Mouse (Mus musculus) cerebellum, adult 2 months (tissue): Measurements from ENCODE around the gene Gm26938. TPM values are rescaled to one million over a fixed set of nuclear protein-coding genes. Genes with fewer than 3 reads are reported as not detected.

Source experiments
- DNase-seq, 2 experiments: peaks; one replicate each; pipeline ENCODE4 v3.0.0; 2021
- H3K27ac ChIP-seq: fragments of 200-500 bp; 2 replicates; pipeline ENCODE4 v1.5.1; 2012; ENCODE audit warnings: low read length, control low read depth, inconsistent platforms; ENCODE audit not compliant: insufficient read depth
- H3K27me3 ChIP-seq: fragments of 200-500 bp; 2 replicates; pipeline ENCODE4 v1.6.1; 2012; ENCODE audit warnings: inconsistent platforms, mild to moderate bottlenecking, low read length, moderate library complexity; ENCODE audit not compliant: control insufficient read depth, insufficient read depth
- H3K4me1 ChIP-seq: fragments of 200-500 bp; 2 replicates; pipeline ENCODE4 v1.6.1; 2011; ENCODE audit warnings: low read length; ENCODE audit not compliant: control insufficient read depth, insufficient read depth
- H3K4me3 ChIP-seq: fragments of 200-500 bp; replicated peaks from 2 replicates; pipeline ENCODE3; 2011; ENCODE audit warnings: mild to moderate bottlenecking, low read depth, low read length, control low read depth; ENCODE audit not compliant: insufficient read depth
- CTCF ChIP-seq: fragments of 200-500 bp; IDR thresholded peaks from 2 replicates; pipeline ENCODE4 v1.5.1; 2011; ENCODE audit warnings: low read depth, mild to moderate bottlenecking, control low read depth, low read length, moderate library complexity, borderline replicate concordance; ENCODE audit not compliant: insufficient read depth
- POLR2A ChIP-seq: fragments of 200-500 bp; IDR thresholded peaks from 2 replicates; pipeline ENCODE4 v1.6.1; 2011; ENCODE audit warnings: low read length, control low read depth, borderline replicate concordance; ENCODE audit not compliant: insufficient read depth
- WGBS: fragments of 180-500 bp; shearing (Covaris S2); methylation state at CpG from one replicate; pipeline ENCODE4 v1.1.7; 2018; 5-methylcytosine and 5-hydroxymethylcytosine counted together
- polyA plus RNA-seq: library from polyadenylated mRNA; depleted of rRNA; stranded (reverse); fragments of >200 nt; gene quantifications from 2 replicates; pipeline ENCODE4 v1.2.3, GENCODE M21; 2012

Gene Gm26938
- polyA plus RNA-seq, 1 experiment = not detected

DNA sequence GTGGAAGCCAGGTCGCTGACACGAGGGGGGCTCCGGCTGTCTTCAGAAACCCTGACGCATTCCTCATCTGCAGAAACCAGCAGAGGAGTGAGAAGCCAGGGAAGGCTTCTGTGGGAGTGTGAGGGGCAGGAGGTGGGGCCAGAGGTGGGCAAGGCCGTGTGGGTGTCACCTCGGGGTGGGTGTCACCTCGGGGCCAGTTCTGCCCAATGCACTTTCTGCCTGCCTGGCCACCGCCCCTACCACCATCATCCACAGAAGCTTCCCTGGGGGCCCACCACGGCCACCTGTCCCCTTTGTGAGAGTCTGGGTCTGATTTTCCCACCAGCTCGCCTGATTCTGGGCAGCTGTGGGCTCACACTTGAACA lies 13.1 kb downstream of the Gm26938 start:
- no peak for DNase-seq
- H3K27ac ChIP-seq = no peak overlapping the region
- no peaks in the 10 kb centered on the region for H3K27me3 ChIP-seq
- H3K4me1 ChIP-seq = no peaks in the 10 kb centered on the region
- 19% methylated on average over 10 of the region's 10 CpGs for WGBS
- no peak overlapping the region for H3K4me3 ChIP-seq
- no peak for TF ChIP-seq POLR2A
- no peak for TF ChIP-seq CTCF

DNA sequence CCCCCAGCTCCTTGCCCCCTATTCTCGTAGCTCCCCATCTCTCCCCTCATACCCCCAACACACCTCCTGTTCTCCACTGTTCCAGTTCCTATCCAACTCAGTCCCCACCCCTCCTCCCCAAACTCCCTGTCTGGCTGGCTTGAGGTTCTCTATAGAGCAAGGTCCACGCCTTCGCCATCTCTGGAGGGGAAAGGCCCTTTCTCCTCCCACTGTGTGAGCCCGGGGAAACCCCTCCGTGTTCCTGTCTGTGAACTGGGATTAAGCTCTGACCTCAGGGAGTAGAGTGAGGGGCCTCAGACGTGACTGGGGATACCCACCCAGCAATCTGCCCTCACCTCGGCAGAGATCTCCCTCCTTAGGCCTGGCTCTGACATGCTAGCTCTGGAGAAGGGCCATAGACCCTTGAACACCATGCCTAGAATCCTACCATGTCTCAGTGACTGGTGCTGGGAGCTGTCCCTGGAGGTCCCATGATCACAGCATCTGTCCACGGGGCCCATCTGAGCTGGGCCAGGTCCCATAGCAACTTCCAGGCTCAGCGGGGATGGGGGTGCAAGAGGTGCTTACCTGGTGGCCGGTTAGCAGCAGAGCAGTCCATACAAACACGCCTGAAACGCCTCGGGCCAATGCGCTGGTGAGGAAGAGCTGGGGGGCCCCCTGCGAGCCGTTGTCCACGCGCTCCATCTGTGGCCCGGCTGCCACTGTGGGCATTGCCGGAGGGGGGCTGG lies 13.6 kb downstream of the Gm26938 start:
- no peak overlapping the region for H3K27ac ChIP-seq
- no peak for DNase-seq
- no peaks in the 10 kb centered on the region for H3K27me3 ChIP-seq
- no peaks in the 10 kb centered on the region for H3K4me1 ChIP-seq
- 31% methylated on average over 20 of the region's 20 CpGs for WGBS
- TF ChIP-seq CTCF = no peak
- no peak for TF ChIP-seq POLR2A
- no peak overlapping the region for H3K4me3 ChIP-seq

DNA sequence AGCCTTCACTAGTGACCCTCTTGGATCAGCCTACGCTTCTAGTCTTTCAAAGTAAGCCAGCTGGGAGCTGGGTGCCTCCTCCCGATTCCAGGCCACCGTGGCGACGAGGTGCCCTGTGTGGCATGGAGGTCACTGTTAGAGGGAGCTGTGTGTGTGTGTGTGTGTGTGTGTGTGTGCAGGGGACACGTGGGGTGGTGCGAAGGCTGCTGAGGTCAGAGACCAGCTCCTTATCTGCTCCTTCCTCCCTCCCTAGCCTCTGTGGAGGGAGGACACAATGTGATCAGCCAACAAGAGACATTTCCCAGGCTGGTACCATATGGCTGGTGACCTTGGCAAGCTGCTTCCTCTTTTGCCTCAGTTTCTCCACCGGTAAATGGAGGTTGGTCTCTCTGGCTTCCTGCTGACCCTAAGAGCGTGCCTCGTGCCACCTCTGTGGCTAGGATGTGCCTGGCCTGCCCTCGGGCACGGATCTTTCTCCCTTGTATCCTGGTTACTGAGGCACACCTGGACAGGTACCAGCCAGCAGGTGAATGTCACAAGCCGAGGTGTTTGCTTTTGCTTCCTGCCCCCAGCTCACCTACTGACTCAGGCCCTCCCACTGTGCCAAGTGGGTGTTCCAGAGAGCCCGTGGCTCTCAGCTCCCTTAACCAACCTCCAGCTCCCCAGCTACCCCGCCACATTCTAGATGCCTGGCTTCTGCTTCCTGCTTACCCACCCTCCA lies 14.4 kb downstream of the Gm26938 start:
- no peak for TF ChIP-seq CTCF
- TF ChIP-seq POLR2A = no peak
- WGBS = 75% methylated on average over 15 of the region's 15 CpGs
- DNase-seq = no peak
- H3K27me3 ChIP-seq = no peaks in the 10 kb centered on the region
- H3K4me1 ChIP-seq = no peaks in the 10 kb centered on the region
- no peak overlapping the region for H3K4me3 ChIP-seq
- H3K27ac ChIP-seq = no peak overlapping the region

DNA sequence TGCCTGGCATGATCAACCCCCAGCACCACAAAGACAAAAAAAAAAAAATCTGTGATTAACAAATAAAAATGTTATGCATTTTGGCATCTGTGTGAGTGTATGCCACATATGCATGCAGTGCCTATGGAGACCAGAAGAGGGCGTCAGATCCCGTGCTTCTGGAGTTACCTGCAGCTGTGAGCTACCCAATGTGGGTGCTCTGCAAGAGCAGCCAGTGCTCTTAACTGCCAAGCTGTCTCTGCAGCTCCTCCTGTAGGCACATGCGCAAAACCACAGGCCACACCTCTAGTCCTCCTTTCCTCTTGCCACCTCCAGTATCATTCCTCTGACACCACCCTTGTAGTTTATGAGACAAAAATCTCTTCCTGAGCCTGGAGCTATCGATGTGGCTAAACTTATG lies 16.8 kb downstream of the Gm26938 start:
- Histone ChIP-seq H3K27me3 (no peaks in the 10 kb centered on the region), H3K4me3 (no peak overlapping the region), H3K27ac (no peak overlapping the region), H3K4me1 (no peaks in the 10 kb centered on the region)
- WGBS = 54% methylated on average over 4 of the region's 4 CpGs
- TF ChIP-seq CTCF (no peak), POLR2A (no peak)
- DNase-seq = no peak

DNA sequence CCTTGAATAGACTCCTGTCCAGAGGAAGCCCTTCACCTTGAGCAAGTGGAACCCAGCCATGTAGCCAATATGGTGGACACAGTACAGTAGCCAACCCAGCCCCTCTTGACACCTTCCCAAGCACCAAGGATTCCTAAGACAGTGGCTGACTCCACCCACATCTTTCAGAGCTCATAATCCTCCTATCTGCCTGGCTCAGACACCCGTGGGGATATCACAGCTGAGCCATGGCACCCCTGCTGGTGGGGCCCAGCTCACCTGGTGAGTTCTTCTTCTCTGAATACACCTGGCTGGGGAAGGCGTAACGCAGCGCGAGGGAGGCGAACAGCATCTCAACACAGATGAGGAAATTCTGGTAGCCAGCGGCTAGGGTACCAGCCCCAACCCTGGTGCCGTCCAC lies 20.3 kb downstream of the Gm26938 start:
- no peak for DNase-seq
- 89% methylated on average over 8 of the region's 8 CpGs for WGBS
- H3K27ac ChIP-seq = no peak overlapping the region
- H3K4me3 ChIP-seq = no peak overlapping the region
- H3K27me3 ChIP-seq = no peaks in the 10 kb centered on the region
- no peak for TF ChIP-seq POLR2A
- TF ChIP-seq CTCF = no peak
- no peaks in the 10 kb centered on the region for H3K4me1 ChIP-seq

DNA sequence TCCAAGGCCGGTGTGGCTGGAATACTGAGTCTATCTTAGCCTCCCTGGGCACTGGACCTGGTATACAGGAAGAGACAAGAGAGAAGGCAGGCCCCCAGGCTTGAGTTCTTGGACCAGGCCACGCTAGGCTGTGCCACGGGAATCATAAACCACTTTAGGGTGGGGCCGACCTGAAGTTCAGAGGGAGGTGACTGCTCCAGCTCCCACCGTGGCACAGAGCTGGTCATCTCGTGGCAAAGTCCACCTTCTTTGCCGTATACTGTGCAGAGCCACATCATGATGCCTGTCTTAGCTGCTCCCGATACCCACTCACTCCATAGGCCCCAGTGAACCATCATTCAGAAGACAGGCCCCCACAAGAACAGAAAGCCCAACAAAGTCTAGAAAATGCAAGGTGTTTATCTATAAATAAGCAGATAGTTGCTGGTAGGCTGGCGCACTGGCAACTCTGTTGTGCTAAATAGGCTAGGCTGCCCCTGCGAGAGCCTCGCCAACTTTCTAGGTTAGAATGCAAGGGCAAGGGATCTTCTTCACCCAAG lies 21.6 kb downstream of the Gm26938 start:
- no peak for TF ChIP-seq CTCF
- no peak for TF ChIP-seq POLR2A
- Histone ChIP-seq H3K27me3 (no peaks in the 10 kb centered on the region), H3K27ac (no peak overlapping the region), H3K4me1 (no peaks in the 10 kb centered on the region), H3K4me3 (no peak overlapping the region)
- WGBS = 90% methylated on average over 11 of the region's 11 CpGs
- no peak for DNase-seq

DNA sequence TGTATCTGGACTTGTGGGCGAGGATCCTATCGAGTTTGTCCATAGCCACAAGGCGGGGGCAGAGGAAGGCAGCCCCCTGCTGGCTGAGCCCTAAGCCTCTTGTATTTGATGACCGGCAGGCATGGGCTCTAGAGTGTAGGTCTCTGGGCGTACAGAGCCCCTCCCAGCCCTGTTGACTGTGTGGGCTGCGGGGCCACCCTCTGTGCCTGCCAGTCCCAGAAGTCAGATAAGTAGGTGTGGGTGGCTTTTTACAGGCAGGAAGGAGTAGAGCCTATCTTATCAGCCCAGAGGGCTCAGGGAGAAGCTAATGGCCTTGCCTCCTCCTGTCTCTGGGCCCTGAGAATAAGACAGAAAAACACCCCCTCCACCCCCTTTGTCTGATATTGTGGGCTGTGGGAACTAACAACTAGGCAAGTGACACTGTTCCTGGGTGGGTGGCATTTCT lies 22.1 kb downstream of the Gm26938 start:
- H3K4me3 ChIP-seq = no peak overlapping the region
- whole genome bisulfite sequencing = 12% methylated on average over 6 of the region's 6 CpGs
- no peak for DNase-seq
- no peaks in the 10 kb centered on the region for H3K4me1 ChIP-seq
- H3K27me3 ChIP-seq = no peaks in the 10 kb centered on the region
- H3K27ac ChIP-seq = no peak overlapping the region
- TF ChIP-seq CTCF (no peak), POLR2A (no peak)

DNA sequence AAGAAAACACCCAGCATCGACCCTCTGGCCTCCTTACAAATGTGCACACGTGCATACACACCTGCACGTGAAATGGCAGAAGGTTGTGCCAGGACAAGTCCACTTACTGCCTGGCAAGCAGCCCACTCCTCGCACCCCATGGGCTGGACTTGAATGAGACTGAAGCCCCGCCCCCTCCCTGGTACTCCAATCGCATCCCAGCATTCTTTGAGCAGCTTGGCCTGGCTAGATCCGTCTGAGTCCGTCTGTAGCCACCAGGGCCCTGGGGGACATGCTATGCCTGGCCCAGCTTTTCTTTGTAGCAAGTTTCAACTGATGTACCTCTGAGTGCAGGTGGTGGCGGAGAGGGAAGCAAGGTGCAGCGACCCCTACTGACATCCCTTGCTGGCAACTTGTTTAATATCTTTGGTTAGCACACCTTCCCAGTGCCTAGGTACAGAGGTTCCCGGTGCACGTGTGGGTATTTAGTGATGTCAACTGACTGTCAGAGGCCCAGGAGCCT lies 22.6 kb downstream of the Gm26938 start:
- no peak overlapping the region for H3K4me3 ChIP-seq
- no peak overlapping the region for H3K27ac ChIP-seq
- H3K27me3 ChIP-seq = no peaks in the 10 kb centered on the region
- H3K4me1 ChIP-seq = no peaks in the 10 kb centered on the region
- DNase-seq = no peak
- TF ChIP-seq CTCF = no peak
- no peak for TF ChIP-seq POLR2A
- WGBS = 12% methylated on average over 12 of the region's 12 CpGs
